Mouse (Mus musculus): ENCODE measurements at regions not wholly inside any gene's neighbourhood (a gene's known extent, or its start where the extent isn't known, plus 50 kb on each side); places are given as distances from the start of the nearest gene placed in this dataset.

- TF ChIP-seq CTCF (IDR thresholded peaks at IDR 0.05; ENCODE audit: low read depth, low read length) (no peak), POLR2A (IDR thresholded peaks at IDR 0.05; ENCODE audit: insufficient read depth, low read length) (no peak), EP300 (IDR thresholded peaks at IDR 0.05; ENCODE audit: insufficient read depth, low read depth, low read length) (no peak)
Observed at GRCm38 (mm10) chr10:9377440-9378101, 297.4 kb downstream of the Samd5 start.

Data from ES-Bruce4 (cell line).